Mouse (Mus musculus): ENCODE measurements around the gene Olfr520. TPM values are rescaled to one million over a fixed set of nuclear protein-coding genes. Genes with fewer than 3 reads are reported as not detected.
"Not testable (repeated sequence)": the region's sequence is repeated elsewhere in the genome, so short reads cannot be mapped to it uniquely, and the experiment has no call there.

The Olfr520 gene
- polyA plus RNA-seq, 1 experiment from 2014 or later, result not detected

DNA sequence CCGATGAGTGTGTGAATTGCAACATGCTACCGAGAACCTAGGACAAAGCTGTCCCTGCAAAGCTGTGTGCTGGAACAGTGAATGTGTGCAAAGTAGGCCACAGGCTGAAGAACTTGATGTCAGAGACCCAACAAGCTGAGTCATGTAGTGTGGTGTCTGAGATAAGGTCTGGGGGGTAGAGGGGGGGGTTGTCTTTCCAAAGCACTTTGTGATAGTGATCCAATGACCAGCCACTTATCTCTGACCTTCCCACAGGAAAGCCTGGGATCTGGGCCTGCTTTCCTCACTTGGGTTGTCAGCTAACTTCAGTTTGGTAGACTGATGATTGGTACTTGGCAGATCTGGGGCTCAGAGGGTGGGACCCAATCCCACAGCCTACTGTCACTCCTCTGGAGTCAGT, 4.5 kb downstream of the Olfr520 start:
- Histone ChIP-seq H3K4me1 (no peaks in the 10 kb centered on the region), H3K27me3 (no peaks in the 10 kb centered on the region), H3K27ac (no peak overlapping the region), H3K4me2 (replicated peaks) (no peak overlapping the region), H3K4me3 (no peak overlapping the region), H3K9me3 (replicated peaks) (no peaks in the 10 kb centered on the region), H3K9ac (no peak overlapping the region), H3K36me3 (no peaks in the 10 kb centered on the region)
- no peak for ATAC-seq (ENCODE audit: low FRiP score)
- WGBS, result 90% methylated on average over 2 of the region's 2 CpGs

DNA sequence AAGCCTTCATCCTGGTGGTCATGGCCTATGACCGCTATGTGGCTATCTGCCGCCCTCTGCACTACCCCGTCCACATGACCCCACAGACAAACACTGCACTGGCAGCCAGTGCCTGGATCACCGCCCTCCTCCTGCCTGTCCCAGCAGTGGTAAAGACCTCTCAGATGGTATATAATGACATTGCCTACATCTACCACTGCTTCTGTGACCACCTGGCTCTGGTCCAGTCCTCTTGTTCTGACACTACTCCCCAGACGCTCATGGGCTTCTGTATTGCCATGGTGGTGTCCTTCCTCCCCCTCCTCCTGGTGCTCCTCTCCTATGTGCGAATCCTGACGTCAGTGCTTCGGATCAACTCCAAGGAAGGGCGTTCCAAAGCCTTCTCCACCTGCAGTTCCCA, 5.4 kb downstream of the Olfr520 start:
- not testable (repeated sequence) for ATAC-seq (ENCODE audit: low FRiP score); H3K9me3 ChIP-seq (replicated peaks)
- WGBS, result 89% methylated on average over 9 of the region's 9 CpGs

DNA sequence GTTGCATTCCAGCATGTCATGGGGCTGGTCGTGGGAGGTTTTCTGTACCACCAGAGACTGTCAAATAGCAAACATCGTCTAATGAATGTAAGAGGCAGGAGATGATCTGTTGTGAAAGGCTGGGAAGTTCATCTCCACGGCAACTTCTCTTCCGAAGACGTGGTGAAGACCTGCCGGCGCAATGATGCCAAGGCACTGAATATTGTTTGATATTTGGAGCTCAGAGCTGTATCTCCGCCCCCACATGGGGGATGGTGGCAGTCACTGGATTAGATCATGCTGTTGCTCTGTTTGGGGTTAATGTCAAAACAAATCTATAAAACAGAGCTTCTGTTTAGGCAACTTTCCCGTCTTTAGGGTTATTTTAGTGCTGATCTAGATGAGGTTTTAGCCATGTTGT, 9.2 kb downstream of the Olfr520 start:
- ATAC-seq (ENCODE audit: low FRiP score), result no peak

More for the DNA sequence above, 5.4 kb downstream of the Olfr520 start:
- H3K27me3 ChIP-seq; H3K4me3 ChIP-seq; H3K36me3 ChIP-seq; H3K4me1 ChIP-seq; H3K27ac ChIP-seq; H3K4me2 ChIP-seq (replicated peaks); H3K9ac ChIP-seq: not testable (repeated sequence)

DNA sequence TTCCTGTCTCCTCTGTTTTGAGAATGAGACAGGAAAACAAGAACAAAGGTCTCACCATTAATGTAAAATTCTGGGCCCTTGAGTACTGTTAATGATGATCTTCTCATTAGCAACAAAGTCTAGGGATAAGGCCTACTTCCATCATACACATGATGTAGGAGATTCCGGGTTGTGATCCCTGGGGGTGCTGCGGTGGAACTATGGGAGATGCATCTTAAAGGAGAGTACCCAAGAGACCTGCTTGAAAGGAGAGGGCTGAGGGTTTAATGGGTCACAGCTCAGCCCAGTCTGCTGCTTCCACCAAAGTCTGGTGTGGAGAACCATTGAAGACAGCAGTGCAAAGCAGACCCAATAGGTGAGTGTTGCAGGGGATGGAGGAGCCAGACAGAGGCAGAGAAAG, 33.1 kb downstream of the Olfr520 start, which contains the start of gene Olfr521:
Gene Olfr521 (plus strand): TSS at position 301 of the 400 bp plus-strand sequence.
- no peaks in the 10 kb centered on the region for H3K4me1 ChIP-seq
- no peak for ATAC-seq (ENCODE audit: low FRiP score)
- H3K4me3 ChIP-seq, result no peak within 1 kb of the TSS
- no peaks in the 10 kb centered on the region for H3K27me3 ChIP-seq
- WGBS, result 96% methylated on average over 2 of the region's 2 CpGs
- H3K4me2 ChIP-seq (replicated peaks), result no peak within 1 kb of the TSS
- no peak within 1 kb of the TSS for H3K27ac ChIP-seq
- peaks cover 20% of the 10 kb centered on the region for H3K9me3 ChIP-seq (replicated peaks)
- no peaks in the 10 kb centered on the region for H3K36me3 ChIP-seq
- H3K9ac ChIP-seq, result no peak within 1 kb of the TSS

More for the DNA sequence above, 9.2 kb downstream of the Olfr520 start:
- 61% methylated on average over 9 of the region's 9 CpGs for WGBS
- Histone ChIP-seq H3K4me2 (replicated peaks) (no peak overlapping the region), H3K4me1 (no peaks in the 10 kb centered on the region), H3K27ac (no peak overlapping the region), H3K9me3 (replicated peaks) (no peaks in the 10 kb centered on the region), H3K9ac (no peak overlapping the region), H3K36me3 (no peaks in the 10 kb centered on the region), H3K4me3 (no peak overlapping the region), H3K27me3 (no peaks in the 10 kb centered on the region)

DNA sequence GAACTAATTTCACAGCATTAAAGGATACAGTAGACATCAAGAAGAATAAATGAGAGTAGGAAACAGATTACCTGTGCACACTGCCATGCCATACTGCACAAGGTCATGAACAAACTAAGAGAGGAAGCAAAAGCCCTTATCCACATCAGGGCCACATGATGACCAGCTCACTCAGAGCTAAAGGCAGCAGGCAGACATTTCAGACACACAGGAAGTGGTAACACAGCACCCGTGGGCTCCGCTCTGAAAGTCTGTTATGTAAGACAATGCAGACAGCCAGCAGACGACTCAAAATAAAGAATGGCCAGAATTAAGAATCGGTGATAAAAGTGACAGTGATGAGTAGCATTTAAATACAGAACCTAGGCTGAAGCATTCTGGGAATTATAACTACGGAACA, 51.3 kb downstream of the Olfr520 start:
- 79% methylated on average over 5 of the region's 5 CpGs for WGBS
- no peaks in the 10 kb centered on the region for H3K9me3 ChIP-seq (replicated peaks)
- H3K27ac ChIP-seq, result no peak overlapping the region
- no peaks in the 10 kb centered on the region for H3K36me3 ChIP-seq
- H3K27me3 ChIP-seq, result no peaks in the 10 kb centered on the region
- ATAC-seq (ENCODE audit: low FRiP score), result no peak
- H3K4me3 ChIP-seq, result no peak overlapping the region
- no peak overlapping the region for H3K9ac ChIP-seq
- H3K4me2 ChIP-seq (replicated peaks), result no peak overlapping the region
- no peaks in the 10 kb centered on the region for H3K4me1 ChIP-seq

DNA sequence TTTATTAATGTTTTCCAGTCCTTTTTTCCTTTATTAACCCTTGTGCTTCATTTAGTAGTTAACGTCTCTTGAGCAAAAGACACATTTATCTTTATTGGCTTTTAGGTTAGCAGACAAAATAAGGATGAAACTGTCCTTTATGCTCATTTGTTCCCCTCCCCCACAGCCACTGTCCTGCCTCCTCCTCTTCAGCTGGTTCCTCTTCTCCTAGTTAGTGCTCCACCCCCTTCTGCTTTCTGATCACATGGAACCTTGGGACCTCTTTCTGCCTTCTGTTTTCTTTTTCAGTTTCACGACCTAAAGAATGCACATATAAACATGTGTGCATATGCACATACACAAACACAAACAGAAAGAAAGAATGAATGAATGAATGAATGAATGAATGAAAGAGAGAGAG, 51.8 kb downstream of the Olfr520 start:
- H3K4me1 ChIP-seq, result peaks cover 2% of the 10 kb centered on the region; the same call in 1 of the 2 replicates
- 81% methylated on average over 2 of the region's 2 CpGs for WGBS
- no peak overlapping the region for H3K9ac ChIP-seq
- H3K27ac ChIP-seq, result no peak overlapping the region
- H3K4me3 ChIP-seq, result no peak overlapping the region
- no peak for ATAC-seq (ENCODE audit: low FRiP score)
- H3K9me3 ChIP-seq (replicated peaks), result no peaks in the 10 kb centered on the region
- no peak overlapping the region for H3K4me2 ChIP-seq (replicated peaks)
- H3K36me3 ChIP-seq, result no peaks in the 10 kb centered on the region
- H3K27me3 ChIP-seq, result no peaks in the 10 kb centered on the region

DNA sequence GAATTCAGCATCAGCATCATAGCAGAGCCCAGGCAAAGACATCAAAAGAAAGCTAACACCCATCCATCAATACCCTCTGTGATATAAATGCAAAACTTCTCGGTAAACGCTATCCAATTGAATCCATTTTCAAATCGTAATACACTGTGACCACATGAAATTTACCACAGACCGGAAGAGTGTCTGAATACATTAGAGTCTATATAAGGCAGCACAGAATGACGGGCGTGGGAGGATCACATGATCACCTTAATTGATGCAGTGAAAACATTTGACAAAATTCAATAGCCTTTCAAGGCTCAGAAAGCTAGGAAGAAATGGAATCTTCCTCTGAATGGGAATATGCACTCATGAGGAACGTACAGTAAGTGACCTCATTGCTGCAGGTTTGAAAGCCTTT, 53.3 kb downstream of the Olfr520 start:
- no peak overlapping the region for H3K4me2 ChIP-seq (replicated peaks)
- H3K4me1 ChIP-seq, result peaks cover 15% of the 10 kb centered on the region
- H3K9ac ChIP-seq, result no peak overlapping the region
- ATAC-seq (ENCODE audit: low FRiP score), result no peak
- no peaks in the 10 kb centered on the region for H3K36me3 ChIP-seq
- no peaks in the 10 kb centered on the region for H3K27me3 ChIP-seq
- H3K9me3 ChIP-seq (replicated peaks), result no peaks in the 10 kb centered on the region
- H3K4me3 ChIP-seq, result no peak overlapping the region
- 79% methylated on average over 7 of the region's 7 CpGs for WGBS
- no peak overlapping the region for H3K27ac ChIP-seq

DNA sequence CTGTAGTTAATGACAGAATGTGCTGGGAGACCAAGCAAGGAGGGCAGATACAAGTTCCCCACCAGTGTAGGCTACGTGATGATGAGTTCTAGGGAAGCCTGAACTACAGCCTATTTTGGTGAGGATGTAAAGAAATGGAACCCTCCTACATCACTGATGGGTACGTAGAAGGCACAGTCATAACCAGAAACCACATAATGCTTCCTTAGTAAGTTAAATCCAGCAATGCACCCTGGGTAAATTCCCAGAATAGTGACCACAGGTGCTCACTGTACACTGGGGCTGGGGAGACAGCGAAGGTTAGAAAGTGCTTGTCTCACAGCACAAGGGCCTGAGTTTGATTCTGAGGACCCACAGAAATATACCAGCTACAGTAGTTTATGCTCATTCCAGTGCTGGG, 55.5 kb downstream of the Olfr520 start:
- 89% methylated on average over 3 of the region's 3 CpGs for WGBS
- H3K36me3 ChIP-seq, result no peaks in the 10 kb centered on the region
- no peak overlapping the region for H3K9ac ChIP-seq
- H3K9me3 ChIP-seq (replicated peaks), result no peaks in the 10 kb centered on the region
- H3K4me2 ChIP-seq (replicated peaks), result no peak overlapping the region
- no peaks in the 10 kb centered on the region for H3K27me3 ChIP-seq
- H3K4me1 ChIP-seq, result peaks cover 19% of the 10 kb centered on the region
- H3K27ac ChIP-seq, result no peak overlapping the region
- H3K4me3 ChIP-seq, result no peak overlapping the region
- ATAC-seq (ENCODE audit: low FRiP score), result no peak

Other genes with a start within 250 kb of the Olfr520 start
- 512 and 534 TPM in 2 replicates for gene Rps3, start 246.5 kb upstream of the Olfr520 start, polyA plus RNA-seq (2016; fragmentation: Nextera tagmentation; extraction: Ambion mirVana)
- 16.7 TPM in 2 replicates for gene Arrb1, start 194.8 kb upstream of the Olfr520 start, polyA plus RNA-seq (2016; fragmentation: Nextera tagmentation; extraction: Ambion mirVana)
- gene Tpbgl, start 103.2 kb upstream of the Olfr520 start, polyA plus RNA-seq (2016; fragmentation: Nextera tagmentation; extraction: Ambion mirVana), result 1.6 and 2.2 TPM in 2 replicates
- gene Slco2b1, start 18.9 kb upstream of the Olfr520 start, polyA plus RNA-seq (2016; fragmentation: Nextera tagmentation; extraction: Ambion mirVana), result 3.2 and 3.8 TPM in 2 replicates
- gene Olfr521, start 33.2 kb downstream of the Olfr520 start, polyA plus RNA-seq (2016; fragmentation: Nextera tagmentation; extraction: Ambion mirVana), result not detected in 2 replicates
- 2.3 and 2.5 TPM in 2 replicates for gene Neu3, start 98.1 kb downstream of the Olfr520 start, polyA plus RNA-seq (2016; fragmentation: Nextera tagmentation; extraction: Ambion mirVana)
- gene Xrra1, start 128.8 kb downstream of the Olfr520 start, polyA plus RNA-seq (2016; fragmentation: Nextera tagmentation; extraction: Ambion mirVana), result 0.44 and 0.94 TPM in 2 replicates
- gene Spcs2, start 133.2 kb downstream of the Olfr520 start, polyA plus RNA-seq (2016; fragmentation: Nextera tagmentation; extraction: Ambion mirVana), result 352 and 354 TPM in 2 replicates

All from hindbrain, embryonic 12.5 days (tissue).